Mouse (Mus musculus) kidney, postnatal 14 days (tissue): ENCODE results near the gene Megf11.

Experiments
- DNase-seq: peaks from one replicate; pipeline ENCODE4 v3.0.0; 2022; ENCODE audit warnings: mixed read lengths

Gene Megf11

DNA sequence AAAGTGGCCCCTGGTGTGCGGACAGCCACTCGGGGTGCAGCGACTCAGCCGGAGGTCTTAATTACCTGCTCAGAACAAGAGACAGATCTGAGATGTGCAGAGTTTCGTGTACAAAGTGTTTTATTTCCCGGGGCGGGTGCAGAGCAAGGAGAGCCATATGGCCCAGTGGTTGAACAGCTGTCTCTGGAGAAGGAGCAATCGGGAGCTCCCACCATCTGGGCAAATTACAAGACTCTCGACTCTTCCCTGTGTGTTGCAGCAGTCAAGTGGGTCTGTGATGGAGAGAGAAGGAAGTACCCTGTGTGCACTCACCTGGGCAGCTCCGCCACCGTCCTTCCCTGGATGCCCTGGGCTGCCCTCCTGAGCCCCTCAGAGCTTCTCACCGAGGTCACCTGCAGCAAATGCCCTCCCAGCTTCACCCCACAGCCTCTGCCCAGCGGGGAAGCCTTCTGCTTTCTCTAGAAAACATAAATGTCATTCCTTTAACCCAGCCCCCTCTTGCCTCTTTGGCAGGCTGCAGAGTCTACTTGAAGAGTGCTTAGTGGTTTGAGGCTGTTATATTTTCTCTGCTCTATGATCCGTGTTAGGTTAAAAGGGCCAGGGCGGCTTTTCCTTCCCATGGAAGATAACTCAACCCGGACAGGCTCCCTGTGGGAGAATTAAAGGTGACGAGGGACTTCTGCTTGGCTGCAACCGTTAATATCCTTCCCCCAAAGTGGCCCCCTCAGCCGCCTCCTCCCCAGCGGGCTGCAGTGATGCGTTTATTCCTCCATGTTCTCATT lies 138.0 kb downstream of the Megf11 start:
- no peak for DNase-seq

- no peak for DNase-seq
Observed at GRCm38 (mm10) chr9:64528061-64528460, 142.6 kb downstream of the Megf11 start.

DNA sequence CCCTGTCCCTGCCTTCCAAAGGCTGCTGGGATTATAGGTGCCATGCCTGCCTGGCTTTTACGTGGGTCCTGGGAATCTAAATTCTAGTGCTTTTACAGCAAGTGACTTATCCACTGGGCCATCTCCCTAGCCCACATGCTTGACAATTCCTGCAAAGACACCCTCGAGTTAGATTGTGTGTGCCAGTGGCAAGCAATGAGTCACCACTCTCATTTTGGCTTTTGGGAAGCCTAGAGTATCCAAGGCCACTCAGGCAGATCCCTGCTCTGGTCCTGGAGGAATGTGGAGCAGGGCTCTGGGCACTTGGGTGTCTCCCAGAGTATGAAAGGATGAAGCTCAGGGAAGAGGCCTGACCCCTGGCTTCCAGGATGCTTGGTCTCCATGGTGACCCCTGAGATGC lies 143.2 kb downstream of the Megf11 start:
- DNase-seq: no peak

- no peak for DNase-seq
Observed at GRCm38 (mm10) chr9:64531935-64532334, 146.5 kb downstream of the Megf11 start.

GRCm38 (mm10) chr9:64532711-64533242 lies 147.4 kb downstream of the Megf11 start:
- DNase-seq: no peak

DNA sequence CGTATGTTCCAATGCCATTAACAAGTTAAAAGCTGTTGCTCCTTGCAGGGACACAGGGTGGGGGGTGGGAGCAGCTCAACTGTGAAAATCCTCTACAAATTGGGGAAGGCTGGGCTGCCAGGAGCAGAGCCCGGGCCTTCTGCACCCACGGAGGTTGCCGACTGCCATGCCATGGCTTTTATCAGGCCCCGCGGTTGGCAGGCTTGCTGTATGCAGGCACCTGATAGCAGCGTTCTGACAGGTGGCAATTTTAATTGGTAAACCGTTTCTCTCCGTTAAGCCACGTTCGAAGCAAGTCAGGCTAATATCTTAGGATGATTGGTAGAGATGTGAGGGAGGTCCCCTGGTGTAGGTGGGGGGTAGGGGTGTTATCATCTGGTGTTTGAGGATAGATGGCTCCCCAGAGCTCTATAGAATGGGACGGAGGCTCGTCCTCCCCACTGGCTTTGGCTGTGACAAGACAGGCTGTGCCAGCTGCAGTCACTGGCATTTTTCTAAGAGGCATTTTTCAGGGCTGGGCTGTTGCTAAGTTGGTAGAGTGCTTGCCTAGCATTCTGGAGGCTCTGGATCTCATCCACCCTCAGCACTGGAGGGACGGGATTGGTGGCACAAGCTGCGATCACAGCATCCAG lies 148.2 kb downstream of the Megf11 start:
- DNase-seq: no peak

DNA sequence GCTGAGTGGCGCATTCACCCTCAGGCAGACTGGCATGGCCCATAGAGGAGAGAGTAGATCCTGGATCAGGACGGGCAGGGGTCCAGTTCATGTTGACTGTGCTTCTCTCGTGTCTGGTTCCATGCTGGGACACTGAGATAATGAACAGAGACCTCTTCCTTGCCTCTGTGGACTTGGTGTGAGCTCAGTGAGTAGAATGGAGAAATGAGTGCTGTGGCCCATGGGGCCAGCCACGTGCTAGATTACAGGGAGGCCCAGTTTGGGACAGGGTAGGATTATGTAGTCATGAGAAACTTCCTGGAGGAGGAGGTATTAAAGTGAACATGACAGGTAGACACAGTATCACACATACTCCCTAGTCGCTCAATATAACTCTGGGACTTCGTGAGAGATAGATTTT lies 148.9 kb downstream of the Megf11 start:
- DNase-seq: no peak

- no peak for DNase-seq
Observed at GRCm38 (mm10) chr9:64534856-64535539, 149.6 kb downstream of the Megf11 start.

DNA sequence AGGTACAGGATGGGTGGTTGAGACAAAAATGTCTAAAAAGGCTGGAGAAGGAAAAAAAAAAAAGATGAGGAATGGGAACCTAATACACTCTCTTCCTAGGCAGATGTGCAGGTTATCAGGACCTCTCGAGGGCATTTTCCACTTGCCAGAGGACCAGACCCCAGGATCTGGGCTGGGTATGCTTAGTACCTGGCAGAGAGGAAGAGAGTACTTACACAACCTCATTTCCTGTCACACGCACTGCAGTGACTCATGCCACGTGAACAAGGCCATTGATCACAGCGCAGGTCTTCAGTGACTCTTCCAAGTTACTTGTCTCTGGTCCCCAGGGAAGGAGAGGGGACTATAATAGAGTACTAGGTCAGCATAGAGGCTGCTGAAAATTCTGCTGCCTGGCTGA lies 152.4 kb downstream of the Megf11 start:
- DNase-seq: no peak

DNA sequence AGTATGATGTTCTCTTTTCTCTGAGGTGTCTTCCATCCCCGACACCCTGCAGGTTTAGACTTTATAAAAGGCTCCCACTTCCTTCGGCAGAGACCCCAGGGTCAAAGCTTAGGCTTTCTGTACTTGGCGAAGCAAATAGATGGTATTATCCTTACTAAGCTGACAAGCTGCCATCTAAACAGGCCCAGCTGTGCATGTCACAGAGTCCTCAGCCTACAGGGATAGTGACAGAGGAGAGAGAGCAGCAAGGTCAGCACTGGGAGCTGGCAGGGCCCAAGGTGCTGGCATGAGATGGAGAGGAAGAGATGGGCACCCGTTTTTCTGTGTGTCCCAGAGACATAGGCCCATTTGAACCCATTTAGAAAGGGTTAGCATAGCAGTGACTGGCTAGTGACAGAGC lies 156.8 kb downstream of the Megf11 start:
- no peak for DNase-seq

- no peak for DNase-seq
Observed at GRCm38 (mm10) chr9:64543125-64543524, 157.7 kb downstream of the Megf11 start.

DNA sequence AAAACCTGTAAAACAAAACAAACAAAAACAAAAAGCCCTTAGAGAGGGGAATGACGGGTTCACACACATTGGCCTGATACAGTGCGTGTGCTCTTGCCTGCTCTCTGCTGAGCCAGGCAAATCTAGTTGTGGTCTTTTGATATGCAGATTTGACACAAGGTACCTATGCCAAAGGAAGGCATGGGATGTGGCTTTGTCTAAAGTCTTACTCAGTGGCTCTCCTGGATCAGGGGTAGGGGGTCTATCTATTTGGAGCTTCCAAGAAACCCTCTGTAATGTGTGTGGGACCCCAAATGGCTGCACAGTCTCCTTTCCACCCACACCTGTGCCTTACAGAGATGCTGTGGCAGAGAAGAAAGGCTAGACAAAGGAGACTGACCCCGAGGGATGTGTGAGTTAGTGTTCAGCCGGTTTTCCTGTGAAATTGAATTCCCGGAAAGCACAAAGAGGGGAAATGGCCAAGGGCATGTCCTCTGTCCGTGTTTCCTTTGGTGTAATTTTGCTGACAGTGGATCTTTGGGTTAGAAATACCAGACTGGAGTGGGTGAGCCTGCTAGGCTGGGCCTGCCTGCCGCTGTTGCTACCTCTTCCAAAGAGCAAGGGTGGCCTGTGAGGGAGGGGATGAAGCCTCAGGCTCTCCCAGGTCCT lies 161.0 kb downstream of the Megf11 start:
- DNase-seq: peak; percentile 42

- DNase-seq: no peak
Observed at GRCm38 (mm10) chr9:64548332-64548731, 162.9 kb downstream of the Megf11 start.

- DNase-seq: no peak
Observed at GRCm38 (mm10) chr9:64551307-64551706, 165.9 kb downstream of the Megf11 start.

GRCm38 (mm10) chr9:64552046-64552445 lies 166.6 kb downstream of the Megf11 start:
- DNase-seq: no peak

DNA sequence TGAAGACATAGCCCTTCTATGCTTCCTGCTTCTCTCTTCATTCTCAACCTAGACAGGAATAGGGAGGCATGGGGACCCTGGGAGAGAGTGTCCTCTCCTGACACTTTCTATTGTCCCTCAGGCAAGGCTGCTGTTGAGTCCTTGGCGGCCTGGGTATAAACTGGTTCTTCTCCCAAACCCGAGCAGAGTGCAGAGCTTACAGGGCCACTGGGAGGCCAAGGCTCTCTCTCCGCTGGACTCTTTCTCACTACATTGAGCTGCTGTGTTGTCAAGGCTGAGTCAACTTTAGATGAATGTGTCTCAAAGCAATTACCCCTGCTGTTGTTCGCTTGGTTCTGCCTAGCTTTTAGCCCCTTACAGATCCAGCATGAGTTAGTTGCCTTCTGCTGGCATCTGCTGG lies 168.0 kb downstream of the Megf11 start:
- no peak for DNase-seq

DNA sequence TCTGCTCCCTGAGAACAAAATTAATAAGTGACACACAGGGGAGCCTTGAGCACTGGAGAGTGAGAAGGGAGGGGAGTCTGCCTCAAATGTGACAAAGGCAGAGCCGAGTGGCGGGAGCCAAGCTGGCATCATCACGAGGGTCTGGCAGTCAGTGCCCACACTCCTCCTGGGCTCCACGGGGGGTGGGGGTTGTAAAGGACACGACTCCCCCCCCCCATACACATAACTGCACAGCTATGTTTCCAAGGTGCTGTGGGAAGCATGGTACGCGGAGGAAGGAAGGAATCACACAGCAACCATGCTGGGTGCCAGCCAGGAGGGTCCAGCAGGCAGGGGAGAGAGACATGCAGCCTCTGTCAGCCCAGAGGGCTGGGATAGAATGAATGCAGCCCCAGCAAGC lies 170.2 kb downstream of the Megf11 start:
- no peak for DNase-seq

GRCm38 (mm10) chr9:64557110-64557745 lies 171.8 kb downstream of the Megf11 start:
- no peak for DNase-seq

DNA sequence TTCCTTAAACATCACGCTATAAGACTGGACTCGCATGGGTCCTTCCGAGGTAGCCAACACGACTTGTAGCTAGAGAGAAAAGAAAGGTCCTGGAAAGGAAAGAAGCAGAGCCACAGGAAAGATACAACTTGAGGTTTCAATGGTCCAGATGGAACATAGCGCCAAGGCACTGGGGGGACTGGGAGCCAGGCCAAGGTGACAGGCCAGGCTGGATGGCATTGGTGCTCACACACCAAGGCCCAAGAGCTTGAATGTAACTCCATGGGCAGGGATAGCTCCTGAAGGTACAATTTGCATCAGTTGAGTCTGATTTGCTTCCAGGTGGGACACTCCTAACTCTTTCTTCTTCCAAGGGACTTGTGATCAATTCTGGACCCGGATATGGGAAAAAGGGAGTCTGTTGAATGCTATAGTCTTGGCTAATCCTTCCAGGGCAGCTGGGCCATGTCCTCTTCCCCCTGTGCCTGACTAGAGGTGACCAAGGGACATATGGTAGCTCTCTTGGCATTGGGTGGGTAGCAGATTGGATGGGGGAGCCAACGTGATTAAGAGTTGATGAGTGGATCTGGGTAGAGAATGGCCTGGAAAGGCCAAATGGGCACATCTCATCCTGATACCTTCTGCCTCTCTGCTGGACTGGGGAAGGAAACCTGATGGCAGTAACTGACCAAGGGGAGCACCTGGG lies 172.6 kb downstream of the Megf11 start:
- no peak for DNase-seq

GRCm38 (mm10) chr9:64564315-64564767 lies 178.9 kb downstream of the Megf11 start:
- no peak for DNase-seq

DNA sequence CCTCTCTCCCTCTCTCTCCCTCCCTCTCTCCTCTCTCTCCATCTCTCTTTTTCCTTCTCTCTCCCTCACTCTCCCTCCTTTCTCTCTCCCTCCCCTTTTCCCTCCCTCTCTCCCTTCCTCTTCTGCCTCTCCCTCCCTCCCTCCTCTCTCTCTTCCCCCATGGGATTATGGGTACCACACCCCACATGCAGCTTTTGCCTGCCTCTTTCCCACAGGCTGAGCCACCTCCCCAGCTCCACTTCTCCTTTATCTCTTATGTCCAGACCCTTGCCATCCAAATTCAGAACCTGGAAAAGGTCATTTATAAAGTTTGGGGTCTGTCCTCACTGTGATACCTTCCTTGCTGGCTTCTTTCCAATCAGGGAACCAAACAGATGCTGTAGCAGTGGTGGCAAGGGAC lies 180.5 kb downstream of the Megf11 start:
- no peak for DNase-seq

- DNase-seq: no peak
Observed at GRCm38 (mm10) chr9:64566376-64566775, 180.9 kb downstream of the Megf11 start.
